Mouse (Mus musculus): Measurements from ENCODE around the gene Ntrk2.

Ntrk2 gene

DNA sequence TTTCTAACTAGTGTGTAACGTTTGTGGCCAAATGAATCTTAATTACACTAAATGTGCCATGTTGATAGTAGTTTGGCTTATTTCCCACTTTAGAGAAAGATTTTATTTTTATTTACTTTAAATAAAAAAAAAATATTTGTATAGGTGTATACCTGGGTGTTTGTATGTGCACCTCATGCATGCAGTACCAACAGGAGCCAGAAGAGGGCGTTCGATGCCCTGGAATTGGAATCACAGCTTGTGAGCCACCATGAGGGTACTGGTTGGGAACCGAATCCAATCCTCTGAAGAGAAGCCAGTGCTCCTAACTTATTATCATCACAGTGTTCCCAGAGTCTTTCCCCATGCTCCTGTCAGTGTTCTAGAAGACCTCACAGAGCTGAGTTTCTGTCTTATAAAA lies 42.2 kb downstream of the Ntrk2 start:
- peak; percentile 51 for DNase-seq

DNA sequence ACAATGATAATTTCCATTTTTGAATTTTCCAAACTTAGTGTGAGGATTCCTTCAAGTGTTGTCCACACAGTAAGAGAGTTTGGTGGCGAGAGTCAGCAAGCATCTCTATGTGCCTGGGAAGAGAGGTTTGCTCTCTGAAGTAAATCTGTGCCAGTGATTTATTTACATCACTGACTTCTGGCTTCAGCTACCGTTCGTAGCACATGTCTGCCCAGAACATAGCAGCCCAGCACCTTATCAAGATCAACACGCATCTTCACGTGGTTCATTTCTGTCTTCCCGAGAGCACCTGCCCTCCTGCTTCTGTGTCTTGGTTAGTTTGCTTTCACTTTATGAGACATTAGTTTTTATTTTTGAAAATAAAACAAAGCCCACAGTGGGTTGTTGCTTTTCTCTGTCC lies 47.3 kb downstream of the Ntrk2 start:
- DNase-seq, result no peak

DNA sequence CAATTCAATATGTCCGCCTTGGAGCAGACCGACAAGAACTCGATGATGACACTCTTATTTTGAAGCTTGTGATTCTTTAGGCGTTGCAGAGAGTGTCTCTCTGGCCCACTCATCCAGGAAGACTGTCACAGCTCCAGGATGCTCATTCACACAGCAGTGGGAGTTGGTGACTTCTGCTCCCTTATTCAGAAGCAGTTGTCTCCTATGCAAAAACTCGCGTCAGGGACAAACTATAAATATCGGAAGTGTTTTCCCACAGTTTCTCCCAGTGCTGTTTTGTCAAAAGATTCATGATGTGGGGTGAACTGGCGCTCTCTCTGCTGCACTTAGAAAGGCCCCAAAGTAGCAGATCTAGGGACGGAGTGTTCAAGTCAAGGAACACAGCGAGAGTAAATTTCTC lies 59.9 kb downstream of the Ntrk2 start:
- DNase-seq, result no peak

DNA sequence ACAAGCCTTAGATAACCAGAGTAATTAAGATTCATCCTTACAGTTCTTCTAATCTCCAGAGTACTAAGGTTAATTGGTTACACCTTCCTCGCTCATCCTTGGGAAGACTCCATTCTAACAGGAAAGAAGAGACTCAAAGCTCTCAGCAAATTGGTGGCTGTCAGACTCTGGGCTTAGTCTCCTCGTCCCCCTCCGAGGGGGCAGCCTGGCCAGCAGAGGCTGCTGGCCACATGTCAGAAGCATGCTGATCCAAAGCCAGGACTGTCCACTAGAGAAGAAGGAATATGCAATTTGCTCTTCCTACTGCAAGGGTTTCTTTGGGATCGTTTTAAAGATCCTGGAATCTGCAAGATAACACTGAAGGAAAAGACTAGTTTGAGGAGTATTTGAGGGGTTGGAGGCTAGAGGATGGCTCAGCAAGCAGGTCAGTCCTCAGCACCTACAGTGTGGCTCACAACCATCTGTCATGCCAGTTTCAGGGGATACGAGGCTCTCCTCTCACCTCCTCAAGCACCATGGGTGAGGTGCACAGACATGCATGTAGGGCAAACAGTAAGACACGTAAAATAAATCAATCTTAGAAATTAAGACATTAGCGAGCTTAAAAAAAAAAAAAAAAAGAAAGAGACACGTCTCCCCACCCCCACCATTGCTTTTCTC lies 60.5 kb downstream of the Ntrk2 start:
- no peak for DNase-seq

DNA sequence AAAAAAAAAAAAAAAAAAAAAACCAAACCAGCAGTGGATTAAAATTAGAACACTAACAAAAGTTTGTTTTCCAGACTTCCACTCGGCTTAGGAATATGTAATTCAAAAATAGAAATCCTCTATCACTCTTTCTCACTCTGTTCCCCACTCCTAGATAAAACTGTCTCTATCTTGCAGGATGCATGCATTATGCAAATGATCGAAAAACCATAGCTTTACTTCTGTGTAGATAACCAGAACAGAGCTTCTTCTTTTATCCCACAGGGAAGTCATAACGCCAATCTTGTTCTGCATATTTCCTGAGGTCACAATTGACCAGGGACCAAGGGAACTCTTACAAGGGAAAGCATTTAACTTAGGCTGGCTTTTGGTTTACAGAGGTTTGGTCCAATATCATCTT lies 76.1 kb downstream of the Ntrk2 start:
- DNase-seq, result no peak

DNA sequence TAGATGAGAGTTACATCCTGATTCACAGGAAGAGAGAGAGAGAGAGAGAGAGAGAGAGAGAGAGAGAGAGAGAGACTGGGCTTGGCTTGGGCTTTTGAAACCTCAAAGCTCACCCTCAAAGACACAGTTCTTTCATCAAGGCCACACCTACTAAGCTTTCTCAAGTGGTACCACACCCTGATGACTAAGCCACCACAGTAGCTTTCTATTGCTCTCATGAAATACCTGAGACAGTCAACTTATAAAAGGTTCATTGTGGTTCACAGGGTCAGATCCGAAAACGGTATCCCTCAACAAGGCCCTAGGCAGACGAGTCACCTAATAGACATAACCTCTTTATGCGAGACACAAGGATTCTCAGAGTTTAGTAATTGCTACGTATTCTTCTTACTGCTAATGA lies 76.5 kb downstream of the Ntrk2 start:
- no peak for DNase-seq

DNA sequence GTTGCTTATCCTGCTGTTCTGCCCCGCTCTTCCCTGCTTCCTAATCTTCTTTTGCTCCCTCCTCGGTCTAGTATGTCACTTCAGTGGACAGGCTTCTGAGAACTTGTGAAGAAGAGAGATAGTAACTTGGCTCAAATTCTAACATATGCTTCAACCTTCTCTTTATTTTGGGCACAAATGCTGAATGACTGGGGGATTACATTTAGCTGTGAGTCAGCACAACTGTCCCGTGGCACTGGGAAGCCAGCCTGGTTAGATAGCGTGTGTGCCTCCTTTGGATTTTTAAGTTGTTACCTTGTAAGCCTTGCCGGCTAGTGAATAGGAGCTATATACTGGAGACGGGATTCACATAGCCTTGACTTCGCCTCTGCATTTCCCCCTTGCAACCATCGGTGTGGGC lies 79.7 kb downstream of the Ntrk2 start:
- no peak for DNase-seq

DNA sequence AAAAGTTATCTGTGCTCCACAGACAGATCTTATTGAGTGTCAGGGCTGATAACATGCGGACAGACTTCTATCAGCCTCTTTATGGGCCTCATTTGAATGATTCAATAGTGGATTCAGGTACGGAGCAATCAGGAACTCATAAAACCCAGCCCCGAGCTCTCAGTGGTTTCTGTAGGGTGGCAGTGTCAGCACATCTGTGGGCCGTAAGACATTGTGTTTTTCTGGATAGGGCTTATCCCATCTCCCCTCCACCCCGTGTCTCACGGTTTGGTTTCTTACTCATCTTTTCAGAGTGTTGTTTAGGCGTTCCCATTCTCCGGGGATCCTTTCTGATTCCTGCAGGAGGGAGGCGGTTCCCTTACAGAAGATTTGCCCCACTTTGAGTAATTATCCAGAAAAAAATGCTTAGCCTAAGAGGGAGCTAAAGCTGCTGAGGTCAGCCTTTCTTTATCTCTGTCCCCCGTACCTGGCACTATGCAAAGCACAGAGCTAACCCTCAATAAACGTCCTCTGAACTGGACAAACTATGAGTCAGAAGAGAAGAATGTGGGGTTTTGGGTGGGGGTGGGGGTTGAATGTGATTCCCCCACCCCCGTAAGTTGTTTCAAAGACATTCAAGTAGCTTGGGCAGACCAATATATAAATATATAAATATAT lies 90.0 kb downstream of the Ntrk2 start:
- DNase-seq, result no peak

DNA sequence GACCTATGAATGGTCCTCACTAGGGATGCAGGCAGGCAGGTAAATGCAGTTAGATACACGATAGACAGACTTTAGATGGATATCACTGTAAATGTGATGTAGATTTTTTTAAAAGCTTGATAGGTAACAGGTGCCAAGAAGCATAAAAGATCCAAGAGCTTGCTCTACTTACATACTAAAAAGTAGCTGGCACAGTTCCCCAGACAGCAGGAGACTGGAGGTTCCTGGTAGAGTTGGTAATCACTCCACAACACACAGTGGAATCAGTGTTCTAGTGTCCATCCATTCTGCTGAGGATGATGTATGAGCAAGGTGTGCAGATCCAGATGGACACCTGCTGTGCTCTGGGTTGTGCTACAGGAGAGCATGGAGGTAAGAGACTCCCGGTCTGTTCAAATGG lies 93.0 kb downstream of the Ntrk2 start:
- DNase-seq, result no peak

DNA sequence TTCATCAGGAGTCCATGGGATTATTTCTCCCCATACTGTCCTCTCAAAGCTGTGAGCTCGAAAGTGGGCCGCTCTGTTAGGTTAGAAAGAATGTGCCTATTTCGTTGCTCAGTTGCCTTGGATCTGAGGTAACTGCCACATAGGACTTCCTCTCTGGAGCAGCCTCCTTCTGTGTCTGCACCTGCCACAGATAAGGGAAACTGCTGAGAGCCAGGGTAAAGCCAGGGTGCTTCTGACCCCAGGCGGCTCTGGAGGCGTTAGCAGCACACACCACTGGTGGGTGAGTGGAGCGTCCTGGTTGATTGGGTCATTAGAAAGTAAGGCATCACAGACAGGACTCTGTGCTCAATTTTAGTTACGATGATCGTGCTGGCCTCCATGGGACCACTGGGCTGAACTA lies 95.9 kb downstream of the Ntrk2 start:
- DNase-seq, result no peak

DNA sequence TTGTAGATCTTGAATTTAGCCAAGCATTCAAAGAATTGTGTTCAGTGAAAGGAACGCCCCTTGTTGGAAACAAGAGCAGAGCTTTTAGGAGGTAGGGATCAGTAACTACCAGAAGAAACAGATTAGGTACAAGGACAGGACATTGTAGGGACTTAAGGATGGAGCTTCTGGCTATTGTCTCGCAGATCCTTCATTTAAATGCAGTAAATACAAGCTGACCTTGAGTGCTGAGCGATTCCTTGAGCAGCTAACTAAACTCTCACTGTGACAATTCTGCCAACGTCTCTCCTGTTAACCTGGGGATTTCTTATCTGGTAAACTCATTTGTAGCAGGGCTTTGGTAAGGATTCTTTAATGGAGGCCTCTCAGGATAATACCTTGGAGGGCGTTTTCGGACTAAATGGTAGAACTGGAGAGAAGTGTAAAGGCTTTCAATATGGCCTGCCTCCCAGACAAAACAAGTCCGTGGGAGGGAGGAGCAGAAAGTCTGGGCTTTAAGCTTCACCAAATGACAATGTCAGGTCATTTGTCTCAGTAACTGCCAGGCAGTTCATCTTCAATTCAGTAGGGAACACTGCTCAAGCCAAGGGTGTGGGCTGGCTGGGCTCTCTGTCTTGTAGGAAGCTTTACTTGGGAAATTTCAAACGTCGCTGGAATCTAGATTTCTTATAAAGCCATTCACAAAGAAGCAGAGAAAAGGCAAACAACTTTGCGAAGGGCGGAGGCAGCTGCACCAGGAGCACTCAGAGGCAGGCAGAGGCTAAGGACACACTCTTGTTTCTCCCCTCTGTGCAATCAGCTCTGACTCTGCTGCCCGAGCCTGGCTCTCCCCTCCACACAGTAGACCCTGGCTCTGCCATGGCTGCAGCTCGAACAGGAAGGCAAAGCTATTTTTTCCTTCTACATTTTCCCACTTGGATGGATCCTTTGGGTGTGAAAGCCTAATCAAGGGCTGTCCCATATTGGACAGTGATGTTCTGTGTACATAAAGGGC lies 98.7 kb downstream of the Ntrk2 start:
- DNase-seq, result no peak

DNA sequence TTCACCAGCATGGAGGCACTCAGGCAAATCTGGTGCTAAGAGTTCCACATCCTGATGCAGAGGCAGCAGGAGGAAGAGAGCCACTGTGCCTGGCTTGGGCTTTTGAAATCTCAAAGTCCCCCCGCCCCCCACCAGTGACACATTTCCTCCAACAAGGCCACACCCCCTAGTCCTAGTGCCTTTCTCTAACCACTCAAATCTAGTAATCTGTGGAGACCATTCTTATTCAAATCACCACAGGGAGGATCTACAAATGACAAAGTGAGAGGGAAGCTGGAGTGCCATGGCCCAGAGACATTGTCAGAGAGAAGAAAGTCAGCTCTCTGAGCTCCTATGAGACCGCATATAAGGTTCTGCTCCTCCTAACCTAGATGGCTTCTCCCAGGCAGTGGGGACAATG lies 105.6 kb downstream of the Ntrk2 start:
- DNase-seq, result no peak

DNA sequence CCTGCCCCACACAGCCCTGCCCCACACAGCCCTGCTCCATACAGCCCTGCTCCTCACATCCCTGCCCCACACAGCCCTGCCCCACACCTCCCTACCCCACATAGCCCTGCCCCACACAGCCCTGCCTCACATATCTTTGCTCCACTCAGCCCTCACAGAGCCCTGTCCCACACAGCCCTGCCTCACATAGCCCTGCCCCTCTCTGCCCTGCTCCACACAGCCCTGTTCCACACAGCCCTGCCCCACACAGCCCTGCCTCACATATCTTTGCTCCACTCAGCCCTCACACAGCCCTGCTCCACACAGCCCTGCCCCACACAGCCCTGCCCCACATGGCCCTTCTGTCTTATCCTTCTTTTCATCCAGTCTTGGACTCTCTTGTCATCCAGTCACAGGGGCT lies 106.2 kb downstream of the Ntrk2 start:
- no peak for DNase-seq

DNA sequence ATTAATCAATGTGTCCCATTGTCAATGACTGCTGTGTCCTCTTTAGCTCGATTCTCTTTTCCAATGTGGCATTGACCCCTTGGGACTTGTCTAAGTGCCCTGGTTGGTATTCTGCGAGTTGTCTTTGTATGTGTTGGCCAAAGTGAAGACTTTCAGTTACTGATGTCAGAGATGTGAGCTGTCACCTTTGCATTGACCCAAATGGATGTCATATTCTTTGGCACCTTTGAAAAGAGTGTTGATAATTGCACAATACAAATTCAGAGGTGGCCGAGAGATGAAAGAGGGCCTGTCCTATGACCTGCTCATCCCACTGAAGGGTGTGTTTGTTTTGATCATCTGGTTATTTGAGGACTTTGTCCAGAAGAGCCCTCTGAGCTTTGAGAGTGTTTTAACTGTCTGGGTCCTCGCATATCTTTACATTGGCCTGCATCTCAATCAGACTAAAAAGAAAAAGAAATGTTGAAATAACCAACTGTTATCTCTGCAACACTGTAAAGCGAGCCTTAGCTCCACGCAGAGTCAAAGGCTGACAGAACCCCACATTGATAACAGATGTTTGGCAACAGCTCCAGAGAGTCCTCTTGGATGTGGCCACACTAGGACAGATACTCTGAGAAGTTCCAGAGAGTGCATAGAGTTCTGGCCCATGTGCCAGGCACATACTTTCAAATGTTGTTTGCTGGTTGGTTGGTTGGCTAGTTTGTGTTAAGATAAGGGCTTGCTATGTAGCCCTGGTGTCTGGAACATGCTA lies 107.9 kb downstream of the Ntrk2 start:
- DNase-seq, result no peak

DNA sequence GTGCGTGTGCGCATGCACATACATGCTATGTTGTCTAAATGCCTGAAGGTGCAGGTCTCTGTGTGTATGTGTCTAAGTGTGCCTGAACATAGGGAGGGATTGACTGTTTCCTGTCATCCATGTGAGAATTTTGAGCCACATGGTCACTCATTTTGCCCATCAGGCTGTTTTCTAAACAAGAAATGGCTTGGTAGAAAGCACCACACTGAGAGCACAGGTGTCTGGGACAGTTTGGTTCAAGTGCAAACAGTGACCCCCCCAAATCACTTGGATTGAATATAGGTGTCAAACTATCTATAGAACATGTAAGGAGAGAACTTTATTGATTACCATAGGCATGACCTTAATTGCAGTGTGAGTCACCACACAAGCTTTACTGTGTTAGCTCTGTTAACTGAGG lies 110.0 kb downstream of the Ntrk2 start:
- no peak for DNase-seq

DNA sequence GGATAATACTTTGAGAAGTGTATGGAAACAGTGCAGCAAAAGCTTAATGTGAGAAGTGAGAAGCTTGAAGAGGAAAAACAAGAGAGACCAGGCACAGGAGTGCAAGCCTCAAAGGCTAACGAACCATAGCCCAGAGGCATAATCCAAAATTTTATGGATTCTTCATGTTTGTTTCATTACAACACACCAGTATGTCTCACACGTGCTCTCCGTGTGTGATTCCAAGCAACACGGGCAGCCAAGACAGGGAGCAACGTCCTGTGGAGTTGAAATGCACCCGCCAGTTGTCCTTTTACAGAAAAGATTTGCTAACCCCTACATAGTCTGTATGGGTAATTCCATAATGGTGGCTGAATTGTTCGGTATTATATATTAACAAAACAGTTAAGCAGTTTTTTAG lies 113.9 kb downstream of the Ntrk2 start:
- no peak for DNase-seq

DNA sequence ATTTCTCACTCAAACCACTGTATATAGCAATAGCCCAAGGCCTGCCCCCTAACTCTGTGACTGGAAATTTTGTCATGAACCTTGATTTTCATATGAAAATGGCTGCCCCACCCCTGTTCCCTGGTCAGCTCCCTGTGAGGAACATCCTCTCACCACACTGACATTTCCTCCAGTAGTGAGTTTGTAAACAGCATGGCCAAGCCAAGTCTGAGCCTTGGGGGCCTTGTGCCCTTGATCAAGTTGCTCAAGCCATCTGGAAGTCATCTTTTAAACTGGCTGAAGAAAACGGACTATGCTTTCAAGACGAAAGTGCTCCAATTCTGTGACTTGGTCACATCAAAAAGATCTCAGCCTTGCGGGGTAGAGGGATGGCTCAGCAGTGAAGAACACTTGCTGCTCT lies 114.9 kb downstream of the Ntrk2 start:
- no peak for DNase-seq

DNA sequence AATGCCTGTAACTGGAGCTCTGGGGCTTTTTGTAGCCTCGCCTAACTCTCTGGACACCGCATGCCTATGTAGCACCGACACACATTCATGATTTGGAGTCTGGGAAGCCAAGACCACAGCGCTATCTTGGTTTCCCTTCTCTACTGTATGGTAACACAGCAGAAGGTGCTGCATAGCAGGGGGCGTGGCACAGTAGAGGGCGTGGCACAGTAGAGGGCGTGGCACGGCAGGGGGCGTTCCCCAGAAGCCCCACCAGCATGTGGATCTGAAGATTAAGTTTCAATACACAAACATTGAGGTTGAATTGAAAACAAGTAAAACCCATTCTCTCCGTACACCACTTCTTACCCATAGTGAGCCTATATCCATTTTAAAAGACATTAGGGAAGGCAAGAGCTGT lies 115.3 kb downstream of the Ntrk2 start:
- DNase-seq, result no peak

DNA sequence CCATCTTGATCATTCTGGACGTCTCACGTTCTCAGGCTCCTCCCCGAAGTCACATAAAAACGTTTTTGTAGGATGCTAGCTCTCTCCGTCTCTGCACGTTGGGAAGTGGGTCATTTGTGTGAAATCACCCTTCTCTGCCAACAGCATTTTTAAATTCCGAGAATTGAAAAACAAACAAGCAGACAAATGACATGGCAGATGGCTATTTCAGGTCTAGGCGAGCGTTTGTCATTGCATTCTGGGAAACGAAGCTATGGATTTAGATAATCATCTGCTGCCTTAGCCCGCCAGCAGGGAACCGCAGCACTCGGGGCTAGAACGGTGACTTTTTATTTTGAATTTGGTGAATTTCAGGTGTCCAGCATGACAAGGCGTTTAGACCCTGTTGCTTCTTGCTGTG lies 115.8 kb downstream of the Ntrk2 start:
- no peak for DNase-seq

DNA sequence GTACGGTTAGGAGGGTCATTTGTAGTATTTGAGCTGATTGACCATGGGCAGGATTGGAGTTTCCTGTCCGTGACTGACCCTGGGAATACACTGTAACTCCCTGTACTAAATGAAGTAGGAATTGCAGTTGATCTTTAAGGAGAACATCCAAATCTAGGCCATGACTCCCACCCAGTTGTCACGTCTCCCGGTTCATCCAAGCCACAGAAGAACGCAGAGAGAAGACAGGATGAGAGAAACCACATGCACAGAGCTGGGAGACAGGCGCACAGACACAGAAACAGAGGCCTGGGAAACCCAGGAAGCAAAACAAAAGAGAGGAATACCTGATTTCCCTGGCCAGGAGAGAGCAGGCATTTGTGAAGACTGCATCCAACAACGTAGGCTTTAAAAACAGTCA lies 117.1 kb downstream of the Ntrk2 start:
- no peak for DNase-seq

DNA sequence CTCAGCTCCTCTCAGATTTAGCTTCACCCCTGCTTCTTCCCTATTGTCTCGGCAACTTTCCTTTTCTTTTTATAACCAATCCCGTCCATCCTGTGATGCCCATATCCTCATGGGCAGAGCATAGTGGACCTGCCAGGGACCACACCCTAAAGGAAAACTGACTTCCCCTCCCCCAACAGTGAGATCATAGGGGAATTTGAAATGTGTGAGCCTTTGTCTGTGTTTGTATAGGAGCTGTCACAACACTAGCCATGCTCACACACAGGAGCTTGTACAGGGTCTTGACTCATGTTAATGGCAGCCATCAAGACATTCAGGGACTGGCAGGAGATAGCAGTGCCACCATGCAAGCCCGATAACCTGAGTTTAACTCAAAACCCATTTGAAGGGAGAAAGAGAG lies 118.1 kb downstream of the Ntrk2 start:
- DNase-seq, result no peak

DNA sequence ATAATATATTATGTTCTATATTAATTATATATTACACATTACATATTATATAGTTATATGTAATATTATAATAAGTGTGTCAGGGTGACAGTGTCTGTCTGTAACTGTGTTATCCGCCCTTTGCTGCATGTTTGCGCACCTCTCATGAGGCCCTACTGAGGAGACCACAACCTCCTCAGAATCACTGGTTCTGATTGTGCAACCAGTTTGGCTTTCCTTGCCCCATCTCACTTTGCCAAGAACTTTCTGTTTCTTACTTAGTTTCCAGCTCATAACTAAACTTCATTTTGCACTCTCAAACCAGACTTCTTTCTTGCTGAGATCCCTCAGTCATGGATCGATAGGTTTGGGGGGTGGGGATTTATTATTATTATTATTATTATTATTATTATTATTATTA lies 120.8 kb downstream of the Ntrk2 start:
- no peak for DNase-seq

DNA sequence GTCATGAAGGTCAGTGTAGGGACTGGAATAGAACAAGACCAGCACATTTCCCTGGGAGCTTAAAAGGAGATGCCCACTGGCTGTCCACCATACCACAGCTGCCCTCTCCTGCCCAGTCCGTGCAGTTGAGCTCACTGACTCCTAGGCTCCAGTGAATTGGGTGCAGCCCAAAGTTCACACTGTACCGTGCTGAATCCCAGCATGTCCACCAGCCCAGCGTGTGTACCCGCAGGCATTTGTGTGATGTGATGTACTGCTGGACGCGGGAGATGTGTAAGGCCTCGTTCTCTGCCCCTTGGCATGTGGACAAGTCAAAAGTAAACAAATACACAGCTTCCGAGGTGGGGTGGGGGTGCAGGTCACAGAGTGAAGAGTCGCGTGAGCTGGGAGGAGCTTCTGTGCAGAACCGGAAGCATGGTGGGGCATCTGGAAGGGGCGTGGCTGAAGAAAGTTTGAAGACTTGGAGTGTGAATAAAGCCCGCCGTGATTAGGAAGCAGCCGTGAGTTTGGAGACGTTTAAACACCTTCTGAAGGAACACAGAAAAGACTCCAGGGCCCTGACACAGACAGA lies 121.4 kb downstream of the Ntrk2 start:
- no peak for DNase-seq

Data from right cerebral cortex, postnatal 4 days (tissue).